17 mouse cellular contexts compared by ENCODE assay signal in the genomic region with DNA sequence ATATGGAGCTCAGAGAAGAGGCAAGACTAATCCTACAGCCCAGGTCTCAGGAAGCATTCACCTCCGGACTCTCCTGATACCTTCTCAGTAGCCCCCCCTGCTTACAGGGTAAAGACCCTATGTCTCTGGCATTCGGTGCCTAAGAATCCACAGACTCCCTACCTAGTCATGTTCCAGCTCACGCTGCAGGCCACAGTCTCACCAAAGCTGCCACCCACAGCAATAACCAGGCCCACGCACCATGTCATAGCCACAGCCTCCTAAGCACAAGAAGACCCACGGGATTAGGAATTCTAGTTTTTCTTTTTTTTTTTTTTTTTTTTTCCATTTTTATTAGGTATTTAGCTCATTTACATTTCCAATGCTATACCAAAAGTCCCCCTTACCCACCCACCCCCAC.
A peak's percentile ranks its signal among the peaks of the same experiment; 100 is the strongest.
DNase-seq lines count a peak whose midpoint lies in the region; ATAC-seq lines count a peak whose summit lies in the region.
"Had no signal": no experiment of that assay in that cellular context is flagged by ENCODE, and none has a peak within 500 bp of the region (broad histone marks: within the 10 kb centered on the region; RNA-seq: fewer than 3 reads in every experiment).

No protein-coding gene starts in this region.

- H3K9ac ChIP-seq in forebrain, embryonic 12.5 days: no peak overlapping the region
- no peak overlapping the region for H3K9ac ChIP-seq in forebrain, embryonic 11.5 days (ENCODE audit: low read length)
- H3K9ac ChIP-seq in embryonic facial prominence, embryonic 12.5 days: no peak overlapping the region
- H3K9ac ChIP-seq in hindbrain, embryonic 15.5 days: no peak overlapping the region
- H3K9ac ChIP-seq in midbrain, embryonic 16.5 days (ENCODE audit: low read depth, low read length): no peak overlapping the region
- H3K9ac ChIP-seq: heart, embryonic 13.5 days; liver, embryonic 13.5 days had no signal

- H3K4me3 ChIP-seq in forebrain, embryonic 12.5 days (replicated peaks): no peak overlapping the region
- H3K4me3 ChIP-seq in forebrain, embryonic 11.5 days (ENCODE audit: low read depth, low read length): no peak overlapping the region
- H3K4me3 ChIP-seq in embryonic facial prominence, embryonic 12.5 days: no peak overlapping the region
- no peak overlapping the region for H3K4me3 ChIP-seq in hindbrain, embryonic 15.5 days
- no peak overlapping the region for H3K4me3 ChIP-seq in midbrain, embryonic 16.5 days (ENCODE audit: low read depth, low read length)
- H3K4me3 ChIP-seq: heart, embryonic 13.5 days; liver, embryonic 13.5 days had no signal

- no peak overlapping the region for H3K4me2 ChIP-seq in forebrain, embryonic 12.5 days
- H3K4me2 ChIP-seq in forebrain, embryonic 11.5 days (ENCODE audit: low read depth, low read length, severe bottlenecking): no peak overlapping the region
- no peak overlapping the region for H3K4me2 ChIP-seq in embryonic facial prominence, embryonic 12.5 days (replicated peaks)
- H3K4me2 ChIP-seq in hindbrain, embryonic 15.5 days: no peak overlapping the region
- H3K4me2 ChIP-seq in midbrain, embryonic 16.5 days (ENCODE audit: low read length): no peak overlapping the region
- H3K4me2 ChIP-seq: heart, embryonic 13.5 days; liver, embryonic 13.5 days had no signal

- 80% methylated on average over 5 of the region's 5 CpGs for WGBS in forebrain, embryonic 12.5 days
- WGBS in forebrain, embryonic 11.5 days: 86% methylated on average over 5 of the region's 5 CpGs
- WGBS in embryonic facial prominence, embryonic 12.5 days: 89% methylated on average over 5 of the region's 5 CpGs
- WGBS in hindbrain, embryonic 15.5 days: 68% methylated on average over 5 of the region's 5 CpGs
- WGBS in midbrain, embryonic 16.5 days: 72% methylated on average over 5 of the region's 5 CpGs

- H3K36me3 ChIP-seq in forebrain, embryonic 12.5 days (replicated peaks): 0 out of 2 replicates have a peak, but pooled peaks cover under 1% of the 10 kb centered on the region
- no peaks in the 10 kb centered on the region for H3K36me3 ChIP-seq in forebrain, embryonic 11.5 days (ENCODE audit: control insufficient read depth, insufficient read depth, low read length)
- H3K36me3 ChIP-seq in embryonic facial prominence, embryonic 12.5 days: no peaks in the 10 kb centered on the region
- no peaks in the 10 kb centered on the region for H3K36me3 ChIP-seq in hindbrain, embryonic 15.5 days
- no peaks in the 10 kb centered on the region for H3K36me3 ChIP-seq in midbrain, embryonic 16.5 days (ENCODE audit: control insufficient read depth, insufficient read depth, low read length)
- H3K36me3 ChIP-seq: heart, embryonic 13.5 days; liver, embryonic 13.5 days had no signal

- ATAC-seq in forebrain, embryonic 12.5 days (ENCODE audit: low FRiP score): no peak
- no peak for ATAC-seq in forebrain, embryonic 11.5 days (replicated peaks; ENCODE audit: low FRiP score)
- no peak for ATAC-seq in embryonic facial prominence, embryonic 12.5 days (ENCODE audit: insufficient number of reproducible peaks, insufficient read depth, low FRiP score, low TSS enrichment)
- ATAC-seq in hindbrain, embryonic 15.5 days (ENCODE audit: low FRiP score, low read depth): no peak
- ATAC-seq in midbrain, embryonic 16.5 days: no peak
- ATAC-seq: Patski had no signal

- H3K9me3 ChIP-seq in forebrain, embryonic 12.5 days: no peaks in the 10 kb centered on the region
- no peaks in the 10 kb centered on the region for H3K9me3 ChIP-seq in forebrain, embryonic 11.5 days (ENCODE audit: control insufficient read depth, low read length)
- H3K9me3 ChIP-seq in embryonic facial prominence, embryonic 12.5 days: no peaks in the 10 kb centered on the region
- no peaks in the 10 kb centered on the region for H3K9me3 ChIP-seq in hindbrain, embryonic 15.5 days
- H3K9me3 ChIP-seq in midbrain, embryonic 16.5 days (replicated peaks; ENCODE audit: control insufficient read depth, low read length, poor library complexity, severe bottlenecking): no peaks in the 10 kb centered on the region
- H3K9me3 ChIP-seq: heart, embryonic 13.5 days; liver, embryonic 13.5 days had no signal

- DNase-seq in forebrain, embryonic 11.5 days (ENCODE audit: low spot score): no peak
- no peak for DNase-seq in B cell, adult 2 months
- no peak for DNase-seq in cerebellum, adult 9-11 months
- DNase-seq in cerebellum, adult 18-20 months: no peak
- DNase-seq: cerebellum, postnatal 10 days; gastrocnemius, postnatal 36 days; kidney, adult 8-10 months; liver, embryonic 13.5 days; lung, postnatal 10 days; thymus, postnatal 36 days had no signal

- H3K4me1 ChIP-seq in forebrain, embryonic 12.5 days: peaks cover 70% of the 10 kb centered on the region
- peaks cover 27% of the 10 kb centered on the region for H3K4me1 ChIP-seq in forebrain, embryonic 11.5 days (replicated peaks; ENCODE audit: control insufficient read depth, insufficient read depth, low read length)
- H3K4me1 ChIP-seq in embryonic facial prominence, embryonic 12.5 days: peaks cover 7% of the 10 kb centered on the region
- peaks cover 51% of the 10 kb centered on the region for H3K4me1 ChIP-seq in hindbrain, embryonic 15.5 days (replicated peaks)
- H3K4me1 ChIP-seq in midbrain, embryonic 16.5 days (ENCODE audit: control insufficient read depth, insufficient read depth, low read length): peaks cover 40% of the 10 kb centered on the region
- H3K4me1 ChIP-seq: heart, embryonic 13.5 days had no signal

- H3K27me3 ChIP-seq in forebrain, embryonic 12.5 days: no peaks in the 10 kb centered on the region
- H3K27me3 ChIP-seq in forebrain, embryonic 11.5 days (ENCODE audit: control insufficient read depth, insufficient read depth, low read length): no peaks in the 10 kb centered on the region
- no peaks in the 10 kb centered on the region for H3K27me3 ChIP-seq in embryonic facial prominence, embryonic 12.5 days
- H3K27me3 ChIP-seq in hindbrain, embryonic 15.5 days: no peaks in the 10 kb centered on the region
- H3K27me3 ChIP-seq in midbrain, embryonic 16.5 days (ENCODE audit: control insufficient read depth, insufficient read depth, low read depth, low read length): no peaks in the 10 kb centered on the region
- H3K27me3 ChIP-seq: liver, embryonic 13.5 days; Patski had no signal

- 0 out of 2 replicates have a peak overlapping the region, but pooled peaks have one; percentile 73 for H3K27ac ChIP-seq in forebrain, embryonic 12.5 days
- H3K27ac ChIP-seq in forebrain, embryonic 11.5 days (ENCODE audit: low read depth, low read length): no peak overlapping the region
- H3K27ac ChIP-seq in embryonic facial prominence, embryonic 12.5 days: 0 out of 2 replicates have a peak overlapping the region, but pooled peaks have one; percentile 9
- H3K27ac ChIP-seq in hindbrain, embryonic 15.5 days (replicated peaks): peak overlapping the region; percentile 62
- H3K27ac ChIP-seq in midbrain, embryonic 16.5 days (ENCODE audit: low read length): peak overlapping the region; percentile 43; the same call in 1 of the 2 replicates
- H3K27ac ChIP-seq: heart, embryonic 13.5 days; liver, embryonic 13.5 days; stomach, postnatal 0 days had no signal
